Mouse (Mus musculus) midbrain, embryonic 11.5 days (tissue): ENCODE results near the gene Atp6v1g3. TPM values are rescaled to one million over a fixed set of nuclear protein-coding genes. Genes with fewer than 3 reads are reported as not detected.

Experiments
- ATAC-seq: fragments of 200-750 bp; cut with Nextera tagmentation; 2 replicates; pipeline ENCODE4 v1.8.0; 2017; ENCODE audit warnings: moderate TSS enrichment, moderate library complexity; ENCODE audit not compliant: low FRiP score
- DNase-seq: peaks from one replicate; pipeline ENCODE4 v3.0.0; 2015; ENCODE audit warnings: low spot score; ENCODE audit errors: missing footprints
- H3K27ac ChIP-seq: fragments of 300-500 bp; sonication (generic); 2 replicates; pipeline ENCODE4 v1.5.1; 2014; ENCODE audit warnings: low read depth, low read length
- H3K27me3 ChIP-seq: fragments of 300-500 bp; sonication (generic); 2 replicates; pipeline ENCODE4 v1.6.1; 2014; ENCODE audit warnings: mild to moderate bottlenecking, low read length, moderate library complexity, mixed read lengths; ENCODE audit not compliant: control insufficient read depth, insufficient read depth
- H3K36me3 ChIP-seq: fragments of 300-500 bp; sonication (generic); 2 replicates; pipeline ENCODE4 v1.6.1; 2014; ENCODE audit warnings: mild to moderate bottlenecking, low read length, moderate library complexity, mixed read lengths; ENCODE audit not compliant: control insufficient read depth, insufficient read depth
- H3K4me1 ChIP-seq: fragments of 300-500 bp; sonication (generic); 2 replicates; pipeline ENCODE4 v1.6.1; 2014; ENCODE audit warnings: low read length; ENCODE audit not compliant: control insufficient read depth, insufficient read depth
- H3K4me2 ChIP-seq: fragments of 300-500 bp; sonication (generic); 2 replicates; pipeline ENCODE4 v1.6.1; 2014; ENCODE audit warnings: mild to moderate bottlenecking, moderate library complexity
- H3K4me3 ChIP-seq: fragments of 300-500 bp; sonication (generic); 2 replicates; pipeline ENCODE4 v1.5.1; 2014; ENCODE audit warnings: low read depth, low read length
- H3K9ac ChIP-seq: fragments of 300-500 bp; sonication (generic); 2 replicates; pipeline ENCODE4 v1.6.1; 2014; ENCODE audit warnings: low read length
- H3K9me3 ChIP-seq: fragments of 300-500 bp; sonication (generic); 2 replicates; pipeline ENCODE4 v1.6.1; 2016; ENCODE audit warnings: low read length; ENCODE audit not compliant: control insufficient read depth
- WGBS: fragments of 180-500 bp; shearing (Covaris S2); extraction: QIAGEN DNeasy Blood & Tissue Kit; methylation state at CpG from one replicate; pipeline ENCODE4 v1.1.7; 2014; 5-methylcytosine and 5-hydroxymethylcytosine counted together
- polyA plus RNA-seq: library from polyadenylated mRNA; unstranded; fragments of >200 nt; fragmentation: Nextera tagmentation; extraction: Ambion mirVana; gene quantifications from 2 replicates; pipeline ENCODE4 v1.2.1, GENCODE M21; 2014

Gene Atp6v1g3
- polyA plus RNA-seq, 1 experiment from 2014 or later = not detected

- WGBS = 87% methylated on average over 5 of the region's 5 CpGs
- no peak overlapping the region for H3K27ac ChIP-seq
- no peaks in the 10 kb centered on the region for H3K4me1 ChIP-seq
- ATAC-seq (no peak), DNase-seq (no peak)
- H3K27me3 ChIP-seq = no peaks in the 10 kb centered on the region
- H3K4me2 ChIP-seq = no peak overlapping the region
- H3K9me3 ChIP-seq = no peaks in the 10 kb centered on the region
- no peak overlapping the region for H3K9ac ChIP-seq
- H3K4me3 ChIP-seq = no peak overlapping the region
- H3K36me3 ChIP-seq = no peaks in the 10 kb centered on the region
These were observed 28.4 kb downstream of the Atp6v1g3 start for GRCm38 (mm10) chr1:138301920-138302319.

- Histone ChIP-seq H3K9ac (no peak overlapping the region), H3K4me3 (no peak overlapping the region), H3K36me3 (no peaks in the 10 kb centered on the region), H3K4me1 (no peaks in the 10 kb centered on the region), H3K4me2 (no peak overlapping the region), H3K9me3 (no peaks in the 10 kb centered on the region), H3K27me3 (no peaks in the 10 kb centered on the region), H3K27ac (no peak overlapping the region)
- 87% methylated on average over 2 of the region's 2 CpGs for WGBS
- ATAC-seq = no peak
- DNase-seq = no peak
These were observed 29.2 kb downstream of the Atp6v1g3 start for GRCm38 (mm10) chr1:138302756-138303155.

DNA sequence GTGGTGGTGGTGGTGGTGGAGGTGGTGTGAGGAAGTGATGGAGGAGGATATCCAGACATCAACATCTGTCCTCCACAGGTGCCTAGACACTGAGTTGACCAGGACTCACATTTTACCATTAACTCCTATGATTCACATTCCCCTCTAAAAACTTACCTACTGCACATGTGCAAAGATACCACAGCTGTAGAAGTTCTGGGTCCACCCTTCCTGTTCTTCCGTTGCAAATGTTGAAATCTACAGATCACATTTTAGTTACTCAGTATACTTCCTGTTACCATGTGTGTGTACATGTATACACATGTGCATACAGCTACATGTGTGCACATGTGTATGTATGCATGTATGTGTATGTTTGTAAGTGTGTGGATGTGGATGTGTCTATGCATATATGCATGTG lies 29.8 kb downstream of the Atp6v1g3 start:
- no peak for DNase-seq
- no peaks in the 10 kb centered on the region for H3K4me1 ChIP-seq
- no peaks in the 10 kb centered on the region for H3K36me3 ChIP-seq
- 84% methylated on average over 1 of the region's 1 CpGs for WGBS
- no peak overlapping the region for H3K4me2 ChIP-seq
- H3K4me3 ChIP-seq = no peak overlapping the region
- ATAC-seq = no peak
- no peak overlapping the region for H3K9ac ChIP-seq
- no peak overlapping the region for H3K27ac ChIP-seq
- no peaks in the 10 kb centered on the region for H3K9me3 ChIP-seq
- no peaks in the 10 kb centered on the region for H3K27me3 ChIP-seq

DNA sequence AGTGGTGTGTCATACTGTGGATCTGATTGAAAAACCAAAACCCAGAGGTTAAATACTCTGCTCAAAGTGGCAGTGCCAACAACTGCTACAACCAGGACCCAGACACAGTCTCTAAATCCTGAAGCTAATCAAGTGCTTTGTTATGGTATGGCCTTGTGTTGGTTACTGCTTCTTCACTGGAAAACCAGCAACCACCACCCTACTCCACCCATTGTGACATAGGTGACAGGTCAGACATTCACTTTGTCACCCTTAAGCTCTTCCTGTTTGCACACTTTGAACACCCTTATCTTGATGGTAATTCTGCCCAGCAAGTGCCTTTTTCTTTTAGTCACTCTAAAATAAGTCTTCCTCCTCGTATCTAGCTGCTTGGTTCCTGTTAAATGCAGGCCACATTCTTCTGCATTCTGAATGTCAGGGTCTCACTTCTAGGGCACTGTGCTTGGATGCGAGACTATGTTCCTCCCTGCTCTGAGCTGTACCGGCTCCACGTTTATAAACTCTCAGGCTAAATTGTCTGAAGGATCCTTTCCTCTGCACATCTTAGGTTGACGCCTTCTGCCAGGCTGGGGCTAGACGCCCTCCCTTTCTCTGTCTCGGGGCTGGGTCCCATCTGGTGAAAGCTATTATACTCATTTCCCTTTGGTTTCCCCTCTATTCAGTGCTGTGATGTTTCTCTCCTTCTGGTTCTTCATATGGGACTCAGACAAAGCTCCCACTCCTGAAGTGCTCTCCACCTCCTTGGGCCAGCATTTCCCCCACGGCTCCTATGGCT lies 30.8 kb downstream of the Atp6v1g3 start:
- Histone ChIP-seq H3K27ac (no peak overlapping the region; the same call in 1 of the 2 replicates), H3K4me2 (no peak overlapping the region)
- no peak for ATAC-seq

DNA sequence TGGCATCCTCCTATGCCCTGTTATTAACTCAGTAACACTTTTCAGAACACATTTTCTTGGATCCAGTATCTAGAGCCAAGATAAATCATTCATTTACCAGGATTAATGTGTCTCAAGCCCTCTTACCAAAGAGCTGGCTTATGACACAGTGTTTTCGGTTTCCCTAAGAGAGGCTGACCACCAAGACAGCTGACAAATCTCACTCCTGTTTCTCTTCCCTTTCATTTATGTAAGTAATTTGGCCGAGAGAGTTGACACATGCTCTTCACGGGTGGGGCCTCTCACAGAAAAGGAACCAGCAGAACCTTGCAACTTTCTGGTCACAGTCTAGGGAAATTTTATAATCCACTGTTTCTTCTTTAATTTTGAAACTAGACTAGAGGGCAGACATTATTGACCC lies 49.1 kb downstream of the Atp6v1g3 start:
- H3K27ac ChIP-seq = no peak overlapping the region
- no peaks in the 10 kb centered on the region for H3K27me3 ChIP-seq
- ATAC-seq (no peak), DNase-seq (no peak)
- no peak overlapping the region for H3K4me3 ChIP-seq
- 86% methylated on average over 3 of the region's 3 CpGs for WGBS
- no peaks in the 10 kb centered on the region for H3K9me3 ChIP-seq
- no peaks in the 10 kb centered on the region for H3K36me3 ChIP-seq
- no peak overlapping the region for H3K4me2 ChIP-seq
- H3K9ac ChIP-seq = no peak overlapping the region
- peaks cover 11% of the 10 kb centered on the region; the same call in 1 of the 2 replicates for H3K4me1 ChIP-seq

More for the DNA sequence above, 30.8 kb downstream of the Atp6v1g3 start:
- H3K9me3 ChIP-seq = no peaks in the 10 kb centered on the region
- H3K4me3 ChIP-seq = no peak overlapping the region
- 73% methylated on average over 8 of the region's 8 CpGs for WGBS
- H3K36me3 ChIP-seq = no peaks in the 10 kb centered on the region
- no peaks in the 10 kb centered on the region for H3K27me3 ChIP-seq
- H3K9ac ChIP-seq = no peak overlapping the region
- no peaks in the 10 kb centered on the region for H3K4me1 ChIP-seq
- no peak for DNase-seq

GRCm38 (mm10) chr1:138323076-138323630 lies 49.6 kb downstream of the Atp6v1g3 start:
- H3K27ac ChIP-seq = no peak overlapping the region
- H3K27me3 ChIP-seq = no peaks in the 10 kb centered on the region
- peaks cover 11% of the 10 kb centered on the region; the same call in 1 of the 2 replicates for H3K4me1 ChIP-seq
- WGBS = 87% methylated on average over 4 of the region's 4 CpGs
- no peaks in the 10 kb centered on the region for H3K36me3 ChIP-seq
- no peak overlapping the region for H3K4me2 ChIP-seq
- no peaks in the 10 kb centered on the region for H3K9me3 ChIP-seq
- no peak overlapping the region for H3K4me3 ChIP-seq
- no peak overlapping the region for H3K9ac ChIP-seq
- ATAC-seq (no peak), DNase-seq (peak; percentile 59)

- no peaks in the 10 kb centered on the region for H3K27me3 ChIP-seq
- H3K9me3 ChIP-seq = no peaks in the 10 kb centered on the region
- H3K27ac ChIP-seq = no peak overlapping the region
- peak; percentile 50; the same call in 1 of the 2 replicates for ATAC-seq
- peak; percentile 84 for DNase-seq
- peaks cover 11% of the 10 kb centered on the region; the same call in 1 of the 2 replicates for H3K4me1 ChIP-seq
- no peaks in the 10 kb centered on the region for H3K36me3 ChIP-seq
- H3K4me2 ChIP-seq = no peak overlapping the region
- 47% methylated on average over 4 of the region's 4 CpGs for WGBS
- no peak overlapping the region for H3K4me3 ChIP-seq
- H3K9ac ChIP-seq = no peak overlapping the region
These were observed 52.6 kb downstream of the Atp6v1g3 start for GRCm38 (mm10) chr1:138326091-138326490.

DNA sequence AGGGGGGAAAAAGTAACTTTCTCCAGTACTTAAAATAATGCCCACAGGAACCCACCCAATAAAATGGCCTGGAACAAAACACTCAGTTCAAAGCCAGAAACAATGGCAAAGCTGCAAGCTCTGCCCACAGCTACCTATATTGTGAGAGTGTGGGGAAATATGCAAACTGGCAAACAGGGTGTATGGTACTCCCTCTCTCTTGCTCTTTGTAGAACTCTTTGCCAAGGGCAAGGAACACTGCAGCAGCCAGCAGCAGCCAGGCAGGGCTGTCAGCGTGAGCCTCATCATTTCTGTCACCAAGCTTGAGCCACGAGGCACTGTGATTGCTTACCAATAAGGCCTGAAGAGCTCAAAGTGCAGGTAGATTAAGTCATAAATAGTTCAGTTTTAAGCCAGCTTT lies 53.0 kb downstream of the Atp6v1g3 start:
- Histone ChIP-seq H3K4me2 (no peak overlapping the region), H3K27ac (no peak overlapping the region), H3K36me3 (no peaks in the 10 kb centered on the region), H3K9ac (no peak overlapping the region), H3K4me1 (peaks cover 11% of the 10 kb centered on the region; the same call in 1 of the 2 replicates), H3K27me3 (no peaks in the 10 kb centered on the region), H3K9me3 (no peaks in the 10 kb centered on the region), H3K4me3 (no peak overlapping the region)
- DNase-seq = peak; percentile 86
- WGBS = 51% methylated on average over 2 of the region's 2 CpGs
- ATAC-seq = no peak

GRCm38 (mm10) chr1:138327466-138328245 lies 54.1 kb downstream of the Atp6v1g3 start:
- 75% methylated on average over 18 of the region's 18 CpGs for whole genome bisulfite sequencing
- Histone ChIP-seq H3K4me1 (peaks cover 11% of the 10 kb centered on the region; the same call in 1 of the 2 replicates), H3K9me3 (no peaks in the 10 kb centered on the region), H3K4me3 (no peak overlapping the region), H3K27me3 (no peaks in the 10 kb centered on the region), H3K36me3 (no peaks in the 10 kb centered on the region), H3K4me2 (no peak overlapping the region), H3K27ac (no peak overlapping the region), H3K9ac (no peak overlapping the region)
- peak; percentile 62 for DNase-seq
- no peak for ATAC-seq
